Mouse (Mus musculus) gastrocnemius, postnatal 4 days (tissue): ENCODE measurements around the gene Olfml2a. TPM values are rescaled to one million over a fixed set of nuclear protein-coding genes. Genes with fewer than 3 reads are reported as not detected.
A peak's percentile ranks its signal among the peaks of the same experiment; 100 is the strongest.
"Not testable (repeated sequence)": the region's sequence is repeated elsewhere in the genome, so short reads cannot be mapped to it uniquely, and the experiment has no call there.

Experiments
- DNase-seq, 2 experiments: peaks; one replicate each; pipeline ENCODE4 v3.0.0; 2021 to 2022; ENCODE audit warnings: low spot score in 2 of 2, mixed read lengths in 2 of 2
- total RNA-seq, 2 experiments: library from RNA; stranded (reverse); gene quantifications; 2 replicates each; pipeline ENCODE4 v1.2.3; 2021

The Olfml2a gene
- total RNA-seq, 2 experiments from 2014 or later = 39.3 to 46.4 TPM

- peak; percentile 90 to 94 for DNase-seq
Observed at GRCm38 (mm10) chr2:39007865-39008264, 76.1 kb downstream of the Olfml2a start.

DNA sequence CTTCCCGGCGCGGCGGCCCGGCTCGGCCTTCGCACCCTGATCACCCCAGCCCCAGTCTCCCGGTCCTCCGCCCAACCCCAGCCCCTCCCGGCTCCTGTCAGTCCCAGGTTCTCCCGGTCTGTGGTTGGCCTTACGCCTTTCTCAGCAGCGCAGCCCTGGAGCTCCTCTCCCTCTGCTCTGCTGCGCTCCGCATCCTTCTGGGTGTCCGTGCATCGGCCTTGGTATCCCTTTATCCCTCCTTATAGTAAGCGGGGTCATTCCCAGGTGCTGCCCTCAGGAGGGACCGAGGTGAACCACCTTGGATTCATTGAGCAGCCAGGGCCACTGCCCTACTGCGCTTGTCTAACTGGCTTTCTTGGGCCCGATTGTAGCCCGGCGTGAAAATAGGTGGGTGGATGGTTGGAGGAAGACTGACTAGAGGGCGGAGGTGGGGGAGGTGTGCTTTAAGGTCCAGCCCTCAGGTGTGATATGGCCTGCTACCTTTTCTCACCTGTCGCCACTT is 76.6 kb downstream of the Olfml2a start:
- DNase-seq = no peak

DNA sequence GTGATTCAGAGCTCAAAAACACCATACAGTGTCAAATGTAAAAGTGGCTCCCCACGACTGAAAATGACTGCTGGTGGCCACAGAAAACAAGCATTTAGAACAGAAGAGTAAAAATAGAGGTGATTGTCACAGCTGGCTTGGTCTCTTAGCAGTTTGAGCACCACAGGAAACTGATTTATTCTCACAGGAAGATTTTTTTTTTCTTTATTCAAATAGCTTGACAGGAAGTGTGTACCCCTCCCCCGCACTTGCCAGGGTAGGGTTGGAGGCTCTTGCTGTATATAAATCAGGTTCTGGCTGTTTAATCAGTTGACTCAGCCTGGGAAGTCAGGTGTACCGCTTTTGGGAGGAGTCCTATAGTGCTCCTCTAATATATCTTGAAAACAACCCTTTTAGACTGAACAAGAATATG is 77.2 kb downstream of the Olfml2a start:
- DNase-seq = no peak

DNA sequence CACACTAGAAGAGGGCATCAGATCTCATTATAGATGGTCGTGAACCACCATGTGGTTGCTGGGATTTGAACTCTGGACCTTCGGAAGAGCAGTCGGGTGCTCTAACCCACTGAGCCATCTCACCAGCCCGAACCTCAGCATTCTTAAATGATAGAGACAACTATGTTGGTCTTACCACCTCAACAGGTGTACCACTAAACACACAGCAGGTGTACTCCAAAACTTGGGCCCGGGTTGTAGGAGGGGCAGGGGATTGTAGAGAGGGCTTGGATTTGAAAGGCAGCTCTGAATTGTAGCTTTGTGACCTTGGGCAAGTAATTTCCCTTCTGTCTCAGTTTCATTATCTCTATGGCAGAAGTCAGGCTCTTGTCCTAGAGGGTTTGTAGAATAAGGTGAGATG is 78.4 kb downstream of the Olfml2a start:
- not testable (repeated sequence) for DNase-seq

DNA sequence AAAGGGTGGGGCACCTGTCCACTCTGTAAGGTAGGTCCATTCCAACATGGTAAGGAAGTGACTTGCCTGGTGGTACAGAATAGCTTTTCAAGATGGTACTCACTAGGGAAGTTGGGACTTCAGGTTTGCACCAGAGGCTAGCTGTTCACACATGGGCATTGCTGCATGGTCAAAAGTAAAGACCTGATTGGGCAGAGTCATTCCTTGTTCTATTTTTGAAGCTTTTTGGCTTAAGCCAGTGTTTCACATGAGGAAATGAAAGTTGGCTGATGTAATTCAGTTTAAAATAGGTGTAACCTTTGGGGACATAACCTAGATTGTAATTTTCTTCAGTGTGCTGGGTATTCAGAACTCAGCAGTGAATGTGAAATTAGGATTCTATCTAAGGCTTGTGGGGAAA is 79.5 kb downstream of the Olfml2a start:
- no peak for DNase-seq

DNA sequence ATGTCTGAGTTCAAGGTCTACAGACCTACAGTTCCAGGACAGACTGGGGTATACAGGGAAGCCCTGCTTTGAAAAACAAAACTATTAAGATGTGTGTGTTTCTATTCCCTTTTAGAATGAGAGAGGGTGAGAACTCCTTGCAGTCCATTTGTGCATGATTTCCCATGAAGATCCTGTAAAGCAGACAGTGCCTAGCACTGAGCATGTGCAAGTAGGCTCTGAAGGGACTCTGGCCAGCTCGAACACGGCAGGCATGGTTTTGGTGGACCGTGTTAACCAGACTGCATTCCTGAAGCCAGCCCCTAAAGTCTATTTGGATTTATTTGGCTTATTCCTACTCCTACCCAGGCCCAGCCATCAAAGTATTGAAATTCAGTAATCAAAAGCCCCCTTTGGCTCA is 80.2 kb downstream of the Olfml2a start:
- DNase-seq = no peak

DNA sequence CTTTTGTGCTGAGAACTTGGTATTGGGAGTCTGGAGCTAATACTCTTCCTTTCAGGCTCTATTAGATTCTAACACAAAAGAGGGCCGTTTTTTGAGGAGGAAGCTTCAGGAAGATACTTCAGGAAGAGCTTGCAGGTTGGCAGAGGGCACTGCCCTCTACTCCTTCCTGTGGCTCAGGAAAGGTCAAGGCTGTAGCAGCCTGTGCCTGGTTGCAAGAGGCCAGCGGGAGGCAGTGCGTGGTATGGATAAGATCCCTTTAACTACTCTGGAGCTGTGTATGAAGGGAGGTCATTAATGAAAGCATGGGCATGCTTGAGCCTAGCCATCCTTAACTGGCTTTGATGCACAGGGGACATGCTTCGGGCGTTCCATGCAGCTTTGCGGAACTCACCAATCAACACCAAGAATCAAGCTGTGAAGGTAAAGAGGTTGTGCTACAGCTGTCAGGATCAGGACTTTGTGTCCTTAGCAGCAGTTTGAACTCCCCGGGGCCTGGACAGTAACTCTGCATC is 81.0 kb downstream of the Olfml2a start:
- no peak for DNase-seq

Other genes with a start within 250 kb of the Olfml2a start
- under 1 TPM in 1 of 2 experiments, not detected in 1; 0.08 TPM for gene Nr5a1, start 217.4 kb upstream of the Olfml2a start, total RNA-seq
- 1 to 10 TPM; 1.2 to 3.0 TPM for gene Nr6a1, start 4.3 kb upstream of the Olfml2a start, total RNA-seq
- under 1 TPM; 0.17 to 0.21 TPM for gene Wdr38, start 65.5 kb downstream of the Olfml2a start, total RNA-seq
- gene Arpc5l, start 73.4 kb downstream of the Olfml2a start, total RNA-seq = 10 to 100 TPM; 46.0 to 51.2 TPM
- 100 to 1,000 TPM; 548 to 582 TPM for gene Rpl35, start 73.6 kb downstream of the Olfml2a start, total RNA-seq
- gene Golga1, start 133.6 kb downstream of the Olfml2a start, total RNA-seq = 10 to 100 TPM; 19.9 to 24.8 TPM